Mouse (Mus musculus) lung, adult 2 months (tissue): ENCODE data around the gene Cfap299. TPM values are rescaled to one million over a fixed set of nuclear protein-coding genes. Genes with fewer than 3 reads are reported as not detected.

Source experiments
- DNase-seq: peaks from one replicate; pipeline ENCODE4 v3.0.0; 2022
- H3K4me1 ChIP-seq: fragments of 200-500 bp; 2 replicates; pipeline ENCODE4 v1.6.1; 2011; ENCODE audit warnings: low read length; ENCODE audit not compliant: control insufficient read depth, insufficient read depth
- H3K4me3 ChIP-seq: fragments of 200-500 bp; replicated peaks from 2 replicates; pipeline ENCODE3; 2011; ENCODE audit warnings: low read depth, mild to moderate bottlenecking, control low read depth, low read length; ENCODE audit errors: extremely low read depth
- CTCF ChIP-seq: fragments of 200-500 bp; IDR thresholded peaks from 2 replicates; pipeline ENCODE4 v1.5.1; 2011; ENCODE audit warnings: mild to moderate bottlenecking, low read length, control low read depth; ENCODE audit not compliant: insufficient read depth
- POLR2A ChIP-seq: fragments of 200-500 bp; IDR thresholded peaks from 2 replicates; pipeline ENCODE4 v1.6.1; 2011; ENCODE audit warnings: low read depth, mild to moderate bottlenecking, control low read depth, low read length, borderline replicate concordance; ENCODE audit errors: extremely low read depth
- WGBS: fragments of 180-500 bp; shearing (Covaris S2); methylation state at CpG from one replicate; pipeline ENCODE4 v1.1.7; 2018; 5-methylcytosine and 5-hydroxymethylcytosine counted together
- polyA plus RNA-seq: library from polyadenylated mRNA; depleted of rRNA; stranded (reverse); fragments of >200 nt; gene quantifications from 2 replicates; pipeline ENCODE4 v1.2.3, GENCODE M21; 2012

The Cfap299 gene
- polyA plus RNA-seq, 1 experiment, result 1.7 TPM

DNA sequence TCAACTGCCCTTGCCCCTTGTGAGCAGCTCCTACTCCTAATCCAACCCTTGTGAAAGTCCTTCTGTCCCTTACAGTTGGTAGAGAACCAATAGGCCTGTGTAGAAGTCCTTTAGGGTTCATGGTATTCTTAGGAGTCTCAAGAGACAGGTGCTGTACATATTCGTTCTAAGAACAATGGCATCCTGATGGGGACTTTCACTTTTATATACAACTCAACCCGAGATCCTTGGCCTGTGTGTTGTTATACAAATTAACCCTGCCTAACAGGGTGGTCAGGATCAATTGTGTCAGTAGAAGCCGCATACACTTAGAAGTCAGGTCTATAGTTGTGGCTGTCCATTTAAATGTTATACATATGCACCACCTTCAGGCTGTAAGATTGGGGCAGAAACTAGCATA is 109.6 kb downstream of the Cfap299 start:
- TF ChIP-seq CTCF, result no peak
- no peak overlapping the region for H3K4me3 ChIP-seq
- H3K4me1 ChIP-seq, result no peaks in the 10 kb centered on the region
- 78% methylated on average over 3 of the region's 3 CpGs for WGBS
- DNase-seq, result no peak

- TF ChIP-seq POLR2A, result no peak
- no peak for TF ChIP-seq CTCF
- DNase-seq, result no peak
- 73% methylated on average over 12 of the region's 12 CpGs for whole genome bisulfite sequencing
- H3K4me3 ChIP-seq, result no peak overlapping the region
- H3K4me1 ChIP-seq, result no peaks in the 10 kb centered on the region
Measured at GRCm38 (mm10) chr5:98446771-98447462, 117.8 kb downstream of the Cfap299 start.

DNA sequence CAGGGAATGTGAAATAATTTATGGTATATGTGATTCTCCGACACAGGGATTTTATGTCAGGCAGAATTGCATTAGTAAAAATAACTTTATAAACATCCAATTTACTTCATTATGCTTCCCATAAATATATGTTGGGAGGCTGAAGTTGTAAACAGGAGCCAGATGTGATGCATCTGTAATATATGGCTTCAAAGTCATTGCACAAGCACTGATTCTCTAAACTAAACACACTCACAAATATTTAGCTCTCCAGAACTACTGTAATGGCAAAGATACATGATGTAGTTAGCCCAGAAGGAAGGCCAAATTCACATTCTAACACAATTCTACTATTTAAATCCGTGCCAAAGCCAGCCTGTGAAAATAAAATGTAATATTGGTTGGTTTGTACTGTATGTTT is 120.8 kb downstream of the Cfap299 start:
- no peaks in the 10 kb centered on the region for H3K4me1 ChIP-seq
- DNase-seq, result no peak
- no peak overlapping the region for H3K4me3 ChIP-seq
- 64% methylated on average over 2 of the region's 2 CpGs for WGBS
- TF ChIP-seq POLR2A, result no peak
- TF ChIP-seq CTCF, result no peak

GRCm38 (mm10) chr5:98466882-98467535 is 137.9 kb downstream of the Cfap299 start:
- 64% methylated on average over 4 of the region's 4 CpGs for WGBS
- TF ChIP-seq POLR2A (no peak), CTCF (no peak)
- Histone ChIP-seq H3K4me3 (no peak overlapping the region), H3K4me1 (no peaks in the 10 kb centered on the region)
- no peak for DNase-seq

- 76% methylated on average over 4 of the region's 4 CpGs for WGBS
- no peak for TF ChIP-seq CTCF
- no peak for TF ChIP-seq POLR2A
- DNase-seq, result no peak
- no peak overlapping the region for H3K4me3 ChIP-seq
- H3K4me1 ChIP-seq, result no peaks in the 10 kb centered on the region
Measured at GRCm38 (mm10) chr5:98470052-98470451, 140.9 kb downstream of the Cfap299 start.

DNA sequence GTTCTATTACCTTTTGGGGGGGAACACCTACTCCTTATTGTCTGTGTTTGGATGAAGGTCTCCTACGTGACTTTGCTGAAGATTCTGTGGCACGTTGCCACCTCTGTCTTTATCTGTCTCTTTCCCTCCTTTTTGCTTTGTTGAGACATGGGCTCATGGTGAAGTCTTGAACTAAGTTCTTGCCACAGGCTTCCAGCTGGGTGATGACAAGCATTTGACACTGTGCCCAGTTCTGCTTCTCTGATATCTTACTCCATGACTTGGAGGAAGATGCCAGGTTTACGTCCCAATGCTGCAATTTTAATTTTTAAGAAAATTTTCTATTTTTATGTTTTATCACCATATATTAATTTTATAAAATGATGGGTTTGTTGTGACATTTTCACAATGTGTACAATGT is 147.4 kb downstream of the Cfap299 start:
- DNase-seq, result no peak
- Histone ChIP-seq H3K4me1 (no peaks in the 10 kb centered on the region), H3K4me3 (no peak overlapping the region)
- TF ChIP-seq POLR2A (no peak), CTCF (no peak)
- WGBS, result 56% methylated on average over 3 of the region's 3 CpGs

- TF ChIP-seq POLR2A (no peak), CTCF (no peak)
- no peak for DNase-seq
- 52% methylated on average over 8 of the region's 8 CpGs for WGBS
Measured at GRCm38 (mm10) chr5:98477261-98477660, 148.2 kb downstream of the Cfap299 start.

DNA sequence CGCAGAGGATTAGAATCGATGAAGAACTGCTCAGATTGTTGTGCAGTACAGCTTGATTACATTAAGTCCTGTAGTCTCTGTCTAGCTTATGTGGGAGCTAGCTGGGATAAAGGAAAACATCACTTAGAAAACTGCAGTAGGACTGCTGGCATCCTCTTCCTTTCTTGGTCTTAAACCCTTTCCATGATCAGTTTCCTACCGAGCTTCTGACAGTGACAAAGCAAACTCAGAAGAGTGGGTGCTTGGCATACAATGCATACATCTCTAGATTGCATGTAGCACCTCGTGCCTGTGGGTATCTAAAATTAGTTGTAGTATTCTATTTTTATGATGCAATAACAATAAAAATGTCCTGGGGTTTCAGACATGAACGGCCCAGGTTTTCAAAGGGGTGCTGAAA is 154.4 kb downstream of the Cfap299 start:
- TF ChIP-seq POLR2A (no peak), CTCF (no peak)
- DNase-seq, result no peak
- WGBS, result 67% methylated on average over 5 of the region's 5 CpGs
- H3K4me1 ChIP-seq, result no peaks in the 10 kb centered on the region
- H3K4me3 ChIP-seq, result no peak overlapping the region

More at GRCm38 (mm10) chr5:98477261-98477660, 148.2 kb downstream of the Cfap299 start:
- H3K4me1 ChIP-seq, result no peaks in the 10 kb centered on the region
- H3K4me3 ChIP-seq, result no peak overlapping the region

- Histone ChIP-seq H3K4me3 (no peak overlapping the region), H3K4me1 (no peaks in the 10 kb centered on the region)
- TF ChIP-seq CTCF, result no peak
- TF ChIP-seq POLR2A, result no peak
- no peak for DNase-seq
- 56% methylated on average over 1 of the region's 1 CpGs for WGBS
Measured at GRCm38 (mm10) chr5:98485189-98485588, 156.1 kb downstream of the Cfap299 start.

- TF ChIP-seq CTCF (no peak), POLR2A (no peak)
- no peak for DNase-seq
- Histone ChIP-seq H3K4me1 (no peaks in the 10 kb centered on the region), H3K4me3 (no peak overlapping the region)
- WGBS, result 81% methylated on average over 4 of the region's 4 CpGs
Measured at GRCm38 (mm10) chr5:98498317-98498716, 169.2 kb downstream of the Cfap299 start.

- Histone ChIP-seq H3K4me1 (no peaks in the 10 kb centered on the region), H3K4me3 (no peak overlapping the region)
- WGBS, result 77% methylated on average over 7 of the region's 7 CpGs
Measured at GRCm38 (mm10) chr5:98516214-98516613, 187.1 kb downstream of the Cfap299 start.

More at GRCm38 (mm10) chr5:98516214-98516613, 187.1 kb downstream of the Cfap299 start:
- no peak for DNase-seq
- TF ChIP-seq POLR2A, result no peak
- TF ChIP-seq CTCF, result no peak
